Mouse (Mus musculus) bone marrow macrophage, adult 2 months (primary cell): ENCODE results near the gene Ttc21a.

ENCODE experiments used
- CTCF ChIP-seq: IDR thresholded peaks from 2 replicates; pipeline ENCODE4 v1.5.1; 2012; ENCODE audit warnings: low read depth, mild to moderate bottlenecking, low read length, moderate library complexity
- POLR2A ChIP-seq: IDR thresholded peaks from 2 replicates; pipeline ENCODE4 v1.6.1; 2012; ENCODE audit warnings: mild to moderate bottlenecking, low read depth, low read length, borderline replicate concordance

- TF ChIP-seq CTCF (no peak), POLR2A (no peak)
Measured at GRCm38 (mm10) chr9:119889446-119889845, 48.0 kb upstream of the Ttc21a start.
